Mouse (Mus musculus) ES-E14 (cell line): ENCODE measurements at regions not wholly inside any gene's neighbourhood (a gene's known extent, or its start where the extent isn't known, plus 50 kb on each side); places are given as distances from the start of the nearest gene placed in this dataset.

Experiments
- ZC3H11A ChIP-seq: IDR thresholded peaks from 2 replicates; pipeline ENCODE4 v1.6.1; 2012; ENCODE audit warnings: low read depth, mild to moderate bottlenecking, inconsistent platforms, low read length, borderline replicate concordance
- ZNF384 ChIP-seq: IDR thresholded peaks from 2 replicates; pipeline ENCODE4 v1.6.1; 2012; ENCODE audit warnings: low read depth, low read length, inconsistent platforms

DNA sequence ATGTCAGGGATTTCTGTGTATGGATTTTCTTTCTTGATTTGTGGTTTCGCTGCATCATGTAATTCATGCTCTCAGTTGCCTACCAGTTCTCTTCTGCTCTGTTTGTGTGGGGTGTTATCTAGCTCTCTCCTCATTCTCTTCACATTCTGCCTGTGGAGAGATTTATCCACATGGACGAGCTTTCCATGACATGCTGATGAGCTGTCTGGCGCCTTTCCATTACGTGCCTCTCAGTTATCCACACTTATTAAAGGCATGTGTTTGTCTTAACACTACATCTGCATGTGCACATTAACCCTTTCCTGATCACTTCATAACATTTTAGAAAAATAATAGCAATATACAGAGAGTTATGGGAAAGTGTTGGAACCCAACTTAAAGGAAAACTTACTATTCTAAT is 106.6 kb upstream of the Negr1 start:
- TF ChIP-seq ZC3H11A (no peak), ZNF384 (no peak)
